Mouse (Mus musculus) liver, adult 2 months (tissue): Measurements from ENCODE around the gene Gigyf2. TPM values are rescaled to one million over a fixed set of nuclear protein-coding genes. Genes with fewer than 3 reads are reported as not detected.

Experiments
- DNase-seq: peaks from one replicate; pipeline ENCODE4 v3.0.0-alpha.2; 2011; ENCODE audit warnings: low read depth, low spot score; ENCODE audit errors: extremely low read depth
- H3K27ac ChIP-seq: fragments of 200-500 bp; replicated peaks from 2 replicates; pipeline ENCODE4 v1.5.1; 2012; ENCODE audit warnings: low read depth, mild to moderate bottlenecking, control low read depth, inconsistent platforms, low read length; ENCODE audit not compliant: insufficient read depth
- H3K27me3 ChIP-seq: fragments of 200-500 bp; 2 replicates; pipeline ENCODE4 v1.6.1; 2012; ENCODE audit warnings: mild to moderate bottlenecking, moderate library complexity, low read length, inconsistent platforms; ENCODE audit not compliant: control insufficient read depth, insufficient read depth
- H3K36me3 ChIP-seq: fragments of 200-500 bp; 2 replicates; pipeline ENCODE4 v1.6.1; 2012; ENCODE audit warnings: low read length, inconsistent platforms; ENCODE audit not compliant: control insufficient read depth, insufficient read depth
- H3K4me1 ChIP-seq: fragments of 200-500 bp; 2 replicates; pipeline ENCODE4 v1.6.1; 2011; ENCODE audit warnings: low read length; ENCODE audit not compliant: control insufficient read depth, insufficient read depth
- H3K4me3 ChIP-seq: fragments of 200-500 bp; 2 replicates; pipeline ENCODE4 v1.5.1; 2011; ENCODE audit warnings: low read depth, mild to moderate bottlenecking, control low read depth, low read length, moderate library complexity; ENCODE audit not compliant: insufficient read depth
- H3K79me2 ChIP-seq: fragments of 200-500 bp; 2 replicates; pipeline ENCODE4 v1.6.1; 2012; ENCODE audit warnings: inconsistent platforms, mild to moderate bottlenecking, low read length, moderate library complexity; ENCODE audit not compliant: control insufficient read depth, insufficient read depth
- H3K9ac ChIP-seq: fragments of 200-500 bp; 2 replicates; pipeline ENCODE4 v1.6.1; 2012; ENCODE audit warnings: low read depth, mild to moderate bottlenecking, control low read depth, inconsistent platforms, low read length
- CTCF ChIP-seq: fragments of 200-500 bp; IDR thresholded peaks from 2 replicates; pipeline ENCODE4 v1.5.1; 2011; ENCODE audit warnings: low read depth, low read length, control low read depth
- POLR2A ChIP-seq: fragments of 200-500 bp; IDR thresholded peaks from 2 replicates; pipeline ENCODE4 v1.6.1; 2011; ENCODE audit warnings: low read length, control low read depth; ENCODE audit not compliant: insufficient read depth; ENCODE audit errors: extremely low read depth
- WGBS: fragments of 180-500 bp; shearing (Covaris S2); methylation state at CpG from one replicate; pipeline ENCODE4 v1.1.7; 2018; 5-methylcytosine and 5-hydroxymethylcytosine counted together
- polyA plus RNA-seq: library from polyadenylated mRNA; depleted of rRNA; stranded (reverse); fragments of >200 nt; gene quantifications from 2 replicates; pipeline ENCODE4 v1.2.3, GENCODE M21; 2012
- total RNA-seq: library from RNA; depleted of rRNA; stranded (reverse); fragments of >200 nt; gene quantifications from 2 replicates; pipeline ENCODE4 v1.2.3, GENCODE M21; 2014

Gene Gigyf2
- total and polyA plus RNA-seq, 2 experiments = 21.1 to 39.2 TPM

DNA sequence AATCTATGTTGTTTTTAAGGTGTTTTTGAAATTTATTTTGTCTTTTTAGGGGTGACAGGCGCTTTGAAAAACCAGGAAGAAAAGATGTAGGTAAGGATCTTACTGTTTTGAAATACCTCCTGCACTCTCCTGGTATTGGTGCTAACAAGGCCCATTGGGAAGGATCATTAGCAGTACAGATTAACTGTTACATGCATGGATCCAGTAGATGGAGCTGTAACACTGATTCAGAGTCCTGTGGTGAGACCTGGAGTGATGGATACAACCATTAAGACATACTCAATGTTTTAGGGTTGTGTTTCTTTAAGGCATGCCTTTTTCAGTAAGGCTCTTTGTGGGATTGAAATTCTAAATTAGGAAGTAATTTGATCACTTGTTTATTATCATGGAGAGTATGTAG, 53.1 kb downstream of the Gigyf2 start:
- WGBS = 100% methylated on average over 1 of the region's 1 CpGs
- TF ChIP-seq POLR2A = no peak
- TF ChIP-seq CTCF = no peak
- peaks cover 33% of the 10 kb centered on the region for H3K36me3 ChIP-seq
- H3K27ac ChIP-seq = no peak overlapping the region
- H3K27me3 ChIP-seq = no peaks in the 10 kb centered on the region
- no peaks in the 10 kb centered on the region; the same call in 1 of the 2 replicates for H3K79me2 ChIP-seq
- peak; percentile 31 for DNase-seq
- no peak overlapping the region for H3K4me3 ChIP-seq
- H3K4me1 ChIP-seq = no peaks in the 10 kb centered on the region
- no peak overlapping the region for H3K9ac ChIP-seq

DNA sequence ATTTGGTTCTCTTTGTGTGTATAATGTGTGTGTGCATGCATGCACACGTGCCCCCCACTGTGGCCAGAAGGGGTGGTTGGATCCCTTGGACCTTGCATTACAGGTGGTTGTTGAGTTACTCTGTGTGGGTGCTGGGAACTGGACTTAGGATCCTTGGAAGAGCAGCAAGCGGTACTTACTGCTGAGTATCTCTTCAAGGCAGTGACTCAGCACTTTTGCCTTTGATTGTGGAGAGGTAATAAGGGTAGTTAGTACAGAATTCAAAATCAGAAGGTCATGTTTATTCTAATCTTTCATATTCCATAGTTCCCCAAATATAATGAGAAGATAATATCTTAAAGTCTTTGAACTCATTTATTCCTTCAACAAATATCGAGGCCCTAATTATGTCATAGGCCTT, 54.4 kb downstream of the Gigyf2 start:
- Histone ChIP-seq H3K36me3 (peaks cover 30% of the 10 kb centered on the region), H3K4me1 (no peaks in the 10 kb centered on the region), H3K27ac (no peak overlapping the region), H3K79me2 (no peaks in the 10 kb centered on the region; the same call in 1 of the 2 replicates), H3K27me3 (no peaks in the 10 kb centered on the region), H3K9ac (no peak overlapping the region), H3K4me3 (no peak overlapping the region)
- 76% methylated on average over 3 of the region's 3 CpGs for WGBS
- DNase-seq = peak; percentile 62
- TF ChIP-seq CTCF (no peak), POLR2A (no peak)

DNA sequence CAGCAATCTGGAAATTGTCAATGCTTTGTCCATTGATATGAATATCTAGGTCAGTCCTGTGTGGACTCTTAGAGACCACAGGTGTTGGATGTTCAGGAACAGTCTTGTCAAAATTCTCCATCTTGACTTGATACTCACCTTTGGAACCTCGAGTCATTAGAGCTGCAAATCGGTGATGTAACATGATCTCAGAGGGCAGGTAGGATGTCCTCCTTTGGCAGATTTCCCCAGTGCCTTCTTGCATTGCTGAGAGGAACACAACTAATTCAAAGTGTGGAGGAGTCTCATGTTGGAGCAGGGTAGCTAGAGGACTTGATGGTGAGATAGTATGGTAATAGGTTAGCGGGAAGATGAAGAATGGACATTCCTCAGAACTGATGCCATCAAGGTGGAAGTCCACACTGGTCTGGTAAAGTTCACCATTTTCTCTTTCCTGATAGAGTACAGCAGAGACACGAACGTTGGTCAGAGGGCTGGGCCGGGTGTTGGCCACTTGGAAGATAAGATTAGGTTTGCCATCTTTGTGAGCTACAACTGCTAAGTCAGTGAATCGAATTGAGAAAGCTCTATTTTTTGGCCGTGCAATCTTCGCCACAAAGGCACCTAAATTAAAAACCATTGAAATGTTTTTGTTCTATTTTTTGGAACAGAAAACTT, 59.8 kb downstream of the Gigyf2 start:
- H3K36me3 ChIP-seq = peaks cover 39% of the 10 kb centered on the region
- H3K79me2 ChIP-seq = no peaks in the 10 kb centered on the region; the same call in 1 of the 2 replicates
- WGBS = 75% methylated on average over 9 of the region's 9 CpGs
- DNase-seq = peak; percentile 46
- no peaks in the 10 kb centered on the region for H3K27me3 ChIP-seq
- no peak overlapping the region for H3K9ac ChIP-seq
- H3K27ac ChIP-seq = no peak overlapping the region
- no peaks in the 10 kb centered on the region for H3K4me1 ChIP-seq
- TF ChIP-seq POLR2A (no peak), CTCF (no peak)
- H3K4me3 ChIP-seq = no peak overlapping the region

DNA sequence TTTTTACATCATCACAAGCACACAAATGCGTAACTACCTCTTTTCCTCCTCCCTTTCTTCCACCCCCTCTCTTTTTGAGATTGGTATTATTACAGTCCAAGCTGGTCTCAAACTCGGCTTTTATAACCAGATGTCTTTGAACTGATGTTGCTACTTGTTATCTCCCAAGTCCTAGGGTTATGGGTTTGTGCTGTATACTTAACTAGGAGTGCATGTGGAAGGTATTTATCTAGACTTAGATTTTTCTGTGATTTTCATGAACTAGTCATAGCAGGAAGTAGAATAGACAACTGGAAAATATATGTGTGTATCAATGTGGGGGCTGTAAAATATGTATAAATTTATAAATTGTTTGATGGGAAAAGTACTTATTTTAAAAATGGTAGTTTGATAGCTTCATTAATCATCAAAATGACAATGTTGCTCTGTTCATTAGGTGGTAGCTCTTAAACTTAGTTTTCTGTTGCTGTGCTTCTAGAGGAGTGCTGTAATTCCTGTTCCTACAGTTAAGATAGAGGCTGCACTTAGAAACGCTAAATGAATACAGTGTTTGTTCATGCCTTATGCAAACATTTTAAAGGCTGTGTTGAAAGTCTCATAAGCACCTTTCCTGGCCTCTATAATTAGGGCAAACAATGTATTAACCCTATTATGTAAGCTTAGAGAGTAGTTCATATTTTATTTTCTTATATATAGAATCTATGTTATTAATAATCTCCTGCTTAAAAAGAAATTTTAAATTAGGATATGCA, 66.8 kb downstream of the Gigyf2 start:
- H3K9ac ChIP-seq = no peak overlapping the region
- no peaks in the 10 kb centered on the region for H3K4me1 ChIP-seq
- no peak for TF ChIP-seq POLR2A
- TF ChIP-seq CTCF = no peak
- 69% methylated on average over 3 of the region's 3 CpGs for WGBS
- no peaks in the 10 kb centered on the region for H3K27me3 ChIP-seq
- no peaks in the 10 kb centered on the region; the same call in 1 of the 2 replicates for H3K79me2 ChIP-seq
- no peak for DNase-seq
- no peak overlapping the region for H3K4me3 ChIP-seq
- H3K27ac ChIP-seq = no peak overlapping the region
- H3K36me3 ChIP-seq = peaks cover 36% of the 10 kb centered on the region

DNA sequence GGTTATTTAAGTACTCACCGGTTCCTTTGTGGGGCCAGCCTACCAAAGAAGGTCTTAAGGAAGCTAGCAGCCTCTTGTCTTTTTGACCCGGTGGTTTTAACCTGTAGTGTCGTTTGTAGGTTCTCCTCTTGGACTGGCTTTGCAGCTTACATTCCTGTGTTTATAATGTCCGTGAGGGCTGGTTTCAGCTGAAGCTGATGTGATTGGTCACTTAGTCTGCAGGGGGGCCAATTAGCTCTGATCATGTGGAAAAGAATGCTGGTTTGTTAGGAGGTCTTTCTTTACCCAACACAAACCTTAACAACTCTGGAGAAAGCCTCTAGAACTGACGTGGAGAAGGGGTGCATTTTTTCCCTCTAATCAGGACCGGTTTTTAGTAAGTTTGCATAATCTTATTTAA, 67.8 kb downstream of the Gigyf2 start, which contains the start of gene Kcnj13:
Gene Kcnj13, minus strand, starts transcription at position 136 of the 400 bp plus-strand sequence.
- Histone ChIP-seq H3K4me1 (no peaks in the 10 kb centered on the region), H3K79me2 (no peaks in the 10 kb centered on the region; the same call in 1 of the 2 replicates), H3K27me3 (no peaks in the 10 kb centered on the region), H3K4me3 (no peak within 1 kb of the TSS), H3K27ac (no peak within 1 kb of the TSS), H3K36me3 (peaks cover 31% of the 10 kb centered on the region), H3K9ac (no peak within 1 kb of the TSS)
- no peak for TF ChIP-seq POLR2A
- TF ChIP-seq CTCF = no peak
- DNase-seq = no peak
- WGBS = 86% methylated on average over 6 of the region's 6 CpGs
